Mouse (Mus musculus) liver, postnatal 0 days (tissue): Measurements from ENCODE around the gene Spata17.

Experiments used
- CTCF ChIP-seq: sonication (generic); IDR thresholded peaks from 2 replicates; pipeline ENCODE4 v1.5.1; 2016; ENCODE audit warnings: antibody characterized with exemption, low read depth
- EP300 ChIP-seq: IDR thresholded peaks from 2 replicates; pipeline ENCODE4 v1.6.1; 2016; ENCODE audit warnings: antibody characterized with exemption, low read depth, mild to moderate bottlenecking

- TF ChIP-seq CTCF (no peak), EP300 (no peak)
These were observed 96.0 kb downstream of the Spata17 start for GRCm38 (mm10) chr1:187119300-187119699.
